In genomic region chr2:118321804-118322203, GRCm38 (mm10) we compare ENCODE assay signal across 36 mouse cellular contexts. TPM values are rescaled to one million over a fixed set of nuclear protein-coding genes. Genes with fewer than 3 reads are reported as not detected.
DNase-seq lines count a peak whose midpoint lies in the region; ATAC-seq and TF ChIP-seq lines count a peak whose summit lies in the region.
"Had no signal": no experiment of that assay in that cellular context is flagged by ENCODE, and none has a peak within 500 bp of the region (broad histone marks: within the 10 kb centered on the region; RNA-seq: fewer than 3 reads in every experiment).

No protein-coding gene starts in this region.

- TF ChIP-seq CTCF in liver, embryonic 14.5 days (IDR thresholded peaks at IDR 0.05; ENCODE audit: low read depth): 0 out of 2 replicates have a peak, but pooled peaks have one; percentile 8
- TF ChIP-seq CTCF in stomach, postnatal 0 days (IDR thresholded peaks at IDR 0.05; ENCODE audit: low read depth): peak; percentile 9; the same call in 1 of the 2 replicates

- H3K4me1 ChIP-seq in liver, embryonic 14.5 days (replicated peaks; ENCODE audit: control insufficient read depth in 2 of 2, insufficient read depth in 2 of 2, low read length in 1 of 2): no peaks in the 10 kb centered on the region
- H3K4me1 ChIP-seq in liver, embryonic 12.5 days: no peaks in the 10 kb centered on the region
- H3K4me1 ChIP-seq in stomach, postnatal 0 days (replicated peaks; ENCODE audit: control insufficient read depth, insufficient read depth): no peaks in the 10 kb centered on the region
- H3K4me1 ChIP-seq: heart, embryonic 10.5 days; heart, embryonic 15.5 days; intestine, embryonic 15.5 days had no signal

- peak; percentile 69 for DNase-seq in heart, adult 11 months
- no peak for DNase-seq in heart, postnatal 25 days (ENCODE audit: low spot score)
- DNase-seq in liver, embryonic 14.5 days (ENCODE audit: low read depth in 3 of 3, low spot score in 3 of 3): no peak
- DNase-seq in thymus, postnatal 4 days: peak; percentile 15
- DNase-seq in thymus, postnatal 0 days (ENCODE audit: low spot score): no peak
- no peak for DNase-seq in stomach, postnatal 0 days (ENCODE audit: low spot score)
- DNase-seq: adrenal gland, postnatal 14 days; cerebellum, adult 11 months; cerebellum, adult 9-11 months; gastrocnemius, postnatal 10 days; heart, postnatal 36 days; kidney, adult 9 months; kidney, postnatal 25 days; layer of hippocampus, postnatal 36 days; liver; lung, adult 18-20 months; lung, postnatal 4 days; right cerebral cortex, adult 18-20 months; right cerebral cortex, postnatal 4 days; thymus, postnatal 25 days had no signal

- no peak for ATAC-seq in liver, embryonic 14.5 days (ENCODE audit: insufficient read depth)
- no peak for ATAC-seq in liver, embryonic 12.5 days
- ATAC-seq in stomach, postnatal 0 days (ENCODE audit: low FRiP score, low TSS enrichment): no peak
- ATAC-seq in megakaryocyte progenitor cell, adult 5-6 weeks (replicated peaks; ENCODE audit: poor library complexity): no peak
- ATAC-seq: CD4-positive, CD25-positive, alpha-beta regulatory T cell, adult 4 months; hindbrain, postnatal 0 days; intestine, embryonic 15.5 days; lung, postnatal 0 days; midbrain, embryonic 15.5 days had no signal

- no peak for TF ChIP-seq EP300 in liver, embryonic 14.5 days (IDR thresholded peaks at IDR 0.05; ENCODE audit: low read depth)
- TF ChIP-seq EP300 in stomach, postnatal 0 days (optimal IDR thresholded peaks at IDR 0.05): no peak

- H3K4me3 ChIP-seq in liver, embryonic 14.5 days (ENCODE audit: insufficient read depth in 1 of 2, low read depth in 2 of 2, low read length in 2 of 2): no peak overlapping the region
- no peak overlapping the region for H3K4me3 ChIP-seq in liver, embryonic 12.5 days
- H3K4me3 ChIP-seq in stomach, postnatal 0 days (ENCODE audit: low read depth, low read length): no peak overlapping the region
- H3K4me3 ChIP-seq: erythroblast, embryonic 14.5 days; heart, embryonic 10.5 days; heart, embryonic 15.5 days; hindbrain, embryonic 12.5 days; intestine, embryonic 15.5 days; midbrain, embryonic 15.5 days; myocyte; neural tube, embryonic 12.5 days had no signal

- H3K36me3 ChIP-seq in liver, embryonic 14.5 days (replicated peaks; ENCODE audit: control insufficient read depth, insufficient read depth, low read depth): no peaks in the 10 kb centered on the region
- no peaks in the 10 kb centered on the region for H3K36me3 ChIP-seq in liver, embryonic 12.5 days
- no peaks in the 10 kb centered on the region for H3K36me3 ChIP-seq in stomach, postnatal 0 days (ENCODE audit: control insufficient read depth, insufficient read depth, low read length)
- H3K36me3 ChIP-seq: heart, embryonic 10.5 days; heart, embryonic 15.5 days; hindbrain, embryonic 12.5 days; intestine, embryonic 15.5 days; midbrain, embryonic 15.5 days; neural tube, embryonic 12.5 days had no signal

- H3K9ac ChIP-seq in liver, embryonic 14.5 days (replicated peaks): no peak overlapping the region
- no peak overlapping the region for H3K9ac ChIP-seq in liver, embryonic 12.5 days
- H3K9ac ChIP-seq in stomach, postnatal 0 days (ENCODE audit: low read length): no peak overlapping the region
- H3K9ac ChIP-seq: heart, embryonic 15.5 days; hindbrain, embryonic 12.5 days; intestine, embryonic 15.5 days; midbrain, embryonic 15.5 days; neural tube, embryonic 12.5 days had no signal

- H3K27me3 ChIP-seq in liver, embryonic 14.5 days (ENCODE audit: control insufficient read depth, insufficient read depth, low read length): no peaks in the 10 kb centered on the region
- H3K27me3 ChIP-seq in liver, embryonic 12.5 days (replicated peaks): no peaks in the 10 kb centered on the region
- no peaks in the 10 kb centered on the region for H3K27me3 ChIP-seq in stomach, postnatal 0 days (ENCODE audit: control insufficient read depth, insufficient read depth, low read length)
- H3K27me3 ChIP-seq: heart, embryonic 15.5 days; hindbrain, embryonic 12.5 days; intestine, embryonic 15.5 days; midbrain, embryonic 15.5 days; neural tube, embryonic 12.5 days had no signal

- no peak overlapping the region for H3K4me2 ChIP-seq in liver, embryonic 14.5 days (ENCODE audit: low read depth)
- no peak overlapping the region for H3K4me2 ChIP-seq in liver, embryonic 12.5 days
- no peak overlapping the region for H3K4me2 ChIP-seq in stomach, postnatal 0 days (replicated peaks; ENCODE audit: low read depth)
- H3K4me2 ChIP-seq: heart, embryonic 15.5 days; hindbrain, embryonic 12.5 days; intestine, embryonic 15.5 days; midbrain, embryonic 15.5 days; neural tube, embryonic 12.5 days had no signal

- H3K27ac ChIP-seq in liver, embryonic 14.5 days: no peak overlapping the region
- no peak overlapping the region for H3K27ac ChIP-seq in liver, embryonic 12.5 days
- H3K27ac ChIP-seq in stomach, postnatal 0 days (replicated peaks): no peak overlapping the region
- H3K27ac ChIP-seq: heart, embryonic 10.5 days; heart, embryonic 15.5 days; hindbrain, embryonic 12.5 days; hindbrain, postnatal 0 days; intestine, embryonic 15.5 days; midbrain, embryonic 15.5 days; neural tube, embryonic 12.5 days had no signal

- H3K9me3 ChIP-seq in liver, embryonic 14.5 days (ENCODE audit: control insufficient read depth, low read length): no peaks in the 10 kb centered on the region
- H3K9me3 ChIP-seq in liver, embryonic 12.5 days (replicated peaks): no peaks in the 10 kb centered on the region
- no peaks in the 10 kb centered on the region for H3K9me3 ChIP-seq in stomach, postnatal 0 days (ENCODE audit: control insufficient read depth, low read length)
- H3K9me3 ChIP-seq: heart, embryonic 10.5 days; heart, embryonic 15.5 days; hindbrain, embryonic 12.5 days; intestine, embryonic 15.5 days; midbrain, embryonic 15.5 days; neural tube, embryonic 12.5 days had no signal

- 66% methylated on average over 4 of the region's 4 CpGs for WGBS in liver, embryonic 14.5 days (ENCODE audit: insufficient replicate concordance)
- WGBS in liver, embryonic 12.5 days (ENCODE audit: insufficient replicate concordance): 61% methylated on average over 4 of the region's 4 CpGs
- 77% methylated on average over 4 of the region's 4 CpGs for WGBS in stomach, postnatal 0 days

- intact Hi-C loops in heart, postnatal 25 days (cut with DNase I): no loop called here

RNA-seq across cellular contexts. Expression of gene Gpr176, which starts 51.4 kb away (rescaled TPM):
- under 1 TPM; 0.10 to 0.11 TPM for total RNA-seq in heart, postnatal 25 days (2021)
- polyA plus RNA-seq in liver, embryonic 14.5 days (2012; rRNA removed): 0.09 and 0.12 TPM in 2 replicates
- polyA plus RNA-seq in liver, embryonic 14.5 days (2014; fragmentation: Nextera tagmentation; extraction: Ambion mirVana): 0.11 and 0.29 TPM in 2 replicates
- polyA plus RNA-seq in liver, embryonic 12.5 days (2016; fragmentation: Nextera tagmentation; extraction: Ambion mirVana): 0.66 and 0.81 TPM in 2 replicates
- polyA plus RNA-seq in thymus, postnatal 0 days (2015; fragmentation: Nextera tagmentation; extraction: Ambion mirVana): 0.09 and 0.30 TPM in 2 replicates
- 0.28 and 0.39 TPM in 2 replicates for polyA plus RNA-seq in stomach, postnatal 0 days (2015; fragmentation: Nextera tagmentation; extraction: Ambion mirVana)
- total RNA-seq in megakaryocyte progenitor cell, adult 5-6 weeks (2015): not detected in 2 replicates
- total RNA-seq in megakaryocyte progenitor cell, adult 5-6 weeks (2017): not detected in 2 replicates
- total RNA-seq: common myeloid progenitor, adult 5-6 weeks; granulocyte monocyte progenitor cell, adult 5-6 weeks; megakaryocyte-erythroid progenitor cell, adult 5-6 weeks had no signal
- polyA plus RNA-seq: erythroblast, embryonic 14.5 days had no signal

Comparison
In these comparisons a context has a peak if more than half of its experiments do, and no peak if none do; other contexts are left out.
1. DNase-seq: peak in heart, adult 11 months (single experiment) and thymus, postnatal 4 days (single experiment); none in heart, postnatal 25 days (single experiment), liver, embryonic 14.5 days (0 of 3), thymus, postnatal 0 days (single experiment) and stomach, postnatal 0 days (single experiment).